Comparison of ENCODE assay signal across 13 mouse cellular contexts in genomic region chr12:57534517-57534878, GRCm38 (mm10). TPM values are rescaled to one million over a fixed set of nuclear protein-coding genes. Genes with fewer than 3 reads are reported as not detected.
DNase-seq lines count a peak whose midpoint lies in the region; ATAC-seq and TF ChIP-seq lines count a peak whose summit lies in the region.
"Had no signal": no experiment of that assay in that cellular context is flagged by ENCODE, and none has a peak within 500 bp of the region (broad histone marks: within the 10 kb centered on the region; RNA-seq: fewer than 3 reads in every experiment).

No protein-coding gene starts in this region.

- peak overlapping the region; percentile 34 for H3K4me2 ChIP-seq in heart, embryonic 13.5 days
- H3K4me2 ChIP-seq in embryonic facial prominence, embryonic 12.5 days (replicated peaks): peak overlapping the region; percentile 15; the same call in 1 of the 2 replicates
- peak overlapping the region; percentile 74 for H3K4me2 ChIP-seq in intestine, postnatal 0 days (replicated peaks; ENCODE audit: low read depth)

- H3K9ac ChIP-seq in heart, embryonic 13.5 days: no peak overlapping the region
- H3K9ac ChIP-seq in embryonic facial prominence, embryonic 12.5 days: no peak overlapping the region
- 0 out of 2 replicates have a peak overlapping the region, but pooled peaks have one; percentile 31 for H3K9ac ChIP-seq in intestine, postnatal 0 days (ENCODE audit: low read depth, low read length)

- peaks cover 17% of the 10 kb centered on the region for H3K4me1 ChIP-seq in heart, embryonic 13.5 days
- peaks cover 13% of the 10 kb centered on the region; the same call in 1 of the 2 replicates for H3K4me1 ChIP-seq in embryonic facial prominence, embryonic 12.5 days
- H3K4me1 ChIP-seq in intestine, postnatal 0 days (replicated peaks; ENCODE audit: control insufficient read depth, insufficient read depth, low read length): no peaks in the 10 kb centered on the region

- no peaks in the 10 kb centered on the region for H3K36me3 ChIP-seq in heart, embryonic 13.5 days
- H3K36me3 ChIP-seq in embryonic facial prominence, embryonic 12.5 days: no peaks in the 10 kb centered on the region
- H3K36me3 ChIP-seq in intestine, postnatal 0 days (ENCODE audit: control insufficient read depth, insufficient read depth): no peaks in the 10 kb centered on the region

- no peaks in the 10 kb centered on the region for H3K9me3 ChIP-seq in heart, embryonic 13.5 days
- H3K9me3 ChIP-seq in embryonic facial prominence, embryonic 12.5 days: no peaks in the 10 kb centered on the region
- H3K9me3 ChIP-seq in intestine, postnatal 0 days (ENCODE audit: control insufficient read depth): no peaks in the 10 kb centered on the region
- H3K9me3 ChIP-seq: megakaryocyte, embryonic 14.5 days had no signal

- ATAC-seq in heart, embryonic 13.5 days (ENCODE audit: extremely low read depth, insufficient number of reproducible peaks, low FRiP score, low TSS enrichment): no peak
- 0 out of 2 replicates have a peak, but pooled peaks have one; percentile 4 for ATAC-seq in embryonic facial prominence, embryonic 12.5 days (ENCODE audit: insufficient number of reproducible peaks, insufficient read depth, low FRiP score, low TSS enrichment)
- ATAC-seq in intestine, postnatal 0 days: no peak

- DNase-seq in heart, postnatal 36 days: no peak
- DNase-seq in lung, postnatal 36 days: peak; percentile 42
- no peak for DNase-seq in frontal cortex, postnatal 14 days (ENCODE audit: low spot score in 2 of 2)
- DNase-seq in left cerebral cortex, postnatal 14 days (ENCODE audit: low spot score in 2 of 2): no peak
- no peak for DNase-seq in cerebellum, postnatal 10 days
- DNase-seq: adrenal gland, postnatal 10 days had no signal

- intact Hi-C loops in heart, postnatal 36 days (cut with DNase I): no loop called here
- intact Hi-C loops in left cerebral cortex, postnatal 14 days (cut with DNase I): no loop called here

- WGBS in heart, embryonic 13.5 days: 3% methylated on average over 5 of the region's 6 CpGs
- WGBS in embryonic facial prominence, embryonic 12.5 days: 2% methylated on average over 4 of the region's 6 CpGs
- WGBS in intestine, postnatal 0 days: 7% methylated on average over 5 of the region's 6 CpGs

- peak overlapping the region; percentile 27 for H3K4me3 ChIP-seq in heart, embryonic 13.5 days
- peak overlapping the region; percentile 9; the same call in 1 of the 2 replicates for H3K4me3 ChIP-seq in embryonic facial prominence, embryonic 12.5 days
- H3K4me3 ChIP-seq in intestine, postnatal 0 days (ENCODE audit: low read depth, low read length): peak overlapping the region; percentile 30
- H3K4me3 ChIP-seq: megakaryocyte, embryonic 14.5 days had no signal

- H3K27me3 ChIP-seq in heart, embryonic 13.5 days (replicated peaks): peaks cover 95% of the 10 kb centered on the region
- H3K27me3 ChIP-seq in embryonic facial prominence, embryonic 12.5 days: peaks cover 72% of the 10 kb centered on the region
- H3K27me3 ChIP-seq in intestine, postnatal 0 days (replicated peaks; ENCODE audit: control insufficient read depth, insufficient read depth, low read length): peaks cover 37% of the 10 kb centered on the region; the same call in 1 of the 2 replicates

- H3K27ac ChIP-seq in heart, embryonic 13.5 days (replicated peaks): no peak overlapping the region
- no peak overlapping the region for H3K27ac ChIP-seq in embryonic facial prominence, embryonic 12.5 days
- H3K27ac ChIP-seq in intestine, postnatal 0 days (ENCODE audit: low read depth, low read length): 0 out of 2 replicates have a peak overlapping the region, but pooled peaks have one; percentile 81

- TF ChIP-seq CTCF in intestine, postnatal 0 days (IDR thresholded peaks at IDR 0.05; ENCODE audit: low read depth): no peak

RNA-seq across cellular contexts. Expression of gene Foxa1, which starts 12.2 kb away (rescaled TPM):
- 0.32 and 0.33 TPM in 2 replicates for polyA plus RNA-seq in heart, embryonic 13.5 days (2015; fragmentation: Nextera tagmentation; extraction: Ambion mirVana)
- total RNA-seq in heart, postnatal 36 days (2021): not detected
- polyA plus RNA-seq in embryonic facial prominence, embryonic 12.5 days (2016; fragmentation: Nextera tagmentation; extraction: Ambion mirVana): 0.90 and 1.7 TPM in 2 replicates
- 3.7 and 4.0 TPM in 2 replicates for polyA plus RNA-seq in intestine, postnatal 0 days (2015; fragmentation: Nextera tagmentation; extraction: Ambion mirVana)
- not detected for total RNA-seq in left cerebral cortex, postnatal 14 days (2021)
- total RNA-seq: hematopoietic stem cell, adult 5-6 weeks had no signal
- polyA plus RNA-seq: cortical plate, adult 2 months; spleen, adult 2 months had no signal

RNA-seq across cellular contexts. Expression of gene Ttc6, which starts 29.4 kb away (rescaled TPM):
- 0.31 and 0.60 TPM in 2 replicates for polyA plus RNA-seq in heart, embryonic 13.5 days (2015; fragmentation: Nextera tagmentation; extraction: Ambion mirVana)
- not detected for total RNA-seq in heart, postnatal 36 days (2021)
- polyA plus RNA-seq in embryonic facial prominence, embryonic 12.5 days (2016; fragmentation: Nextera tagmentation; extraction: Ambion mirVana): 0.79 and 1.1 TPM in 2 replicates
- polyA plus RNA-seq in intestine, postnatal 0 days (2015; fragmentation: Nextera tagmentation; extraction: Ambion mirVana): 0.20 and 0.43 TPM in 2 replicates
- under 1 TPM; 0.24 to 0.57 TPM for total RNA-seq in left cerebral cortex, postnatal 14 days (2021)
- total RNA-seq: hematopoietic stem cell, adult 5-6 weeks had no signal

Comparison
In these comparisons a context has a peak if more than half of its experiments do, and no peak if none do; other contexts are left out.
1. H3K4me2 ChIP-seq: peak in every context shown above with its lines; median percentile 74 in intestine, postnatal 0 days; 34 in heart, embryonic 13.5 days; 15 in embryonic facial prominence, embryonic 12.5 days.